19 mouse cellular contexts compared by ENCODE assay signal in genomic region chr11:106907253-106907652, GRCm38 (mm10). TPM values are rescaled to one million over a fixed set of nuclear protein-coding genes. Genes with fewer than 3 reads are reported as not detected.
A peak's percentile ranks its signal among the peaks of the same experiment; 100 is the strongest.
DNase-seq lines count a peak whose midpoint lies in the region; ATAC-seq and TF ChIP-seq lines count a peak whose summit lies in the region.
"Had no signal": no experiment of that assay in that cellular context is flagged by ENCODE, and none has a peak within 500 bp of the region (broad histone marks: within the 10 kb centered on the region; RNA-seq: fewer than 3 reads in every experiment).

No protein-coding gene starts in this region.

- no peak overlapping the region for H3K9ac ChIP-seq in intestine, postnatal 0 days (ENCODE audit: low read depth, low read length)
- H3K9ac ChIP-seq: embryonic facial prominence, embryonic 12.5 days; forebrain, embryonic 13.5 days; forebrain, embryonic 15.5 days had no signal

- intact Hi-C loops in heart, postnatal 14 days (cut with DNase I): loop anchor here (5.0 kb wide), 1 partner anchor 35 kb away; no protein-coding TSS in a partner anchor

- no peaks in the 10 kb centered on the region for H3K9me3 ChIP-seq in intestine, postnatal 0 days (ENCODE audit: control insufficient read depth)
- H3K9me3 ChIP-seq: embryonic facial prominence, embryonic 10.5 days; embryonic facial prominence, embryonic 12.5 days; forebrain, embryonic 13.5 days; forebrain, embryonic 15.5 days; G1E had no signal

- 58% methylated on average over 1 of the region's 1 CpGs for WGBS in intestine, postnatal 0 days

- H3K36me3 ChIP-seq in intestine, postnatal 0 days (ENCODE audit: control insufficient read depth, insufficient read depth): no peaks in the 10 kb centered on the region; the same call in 1 of the 2 replicates
- H3K36me3 ChIP-seq: embryonic facial prominence, embryonic 12.5 days; forebrain, embryonic 15.5 days had no signal

- H3K27me3 ChIP-seq in intestine, postnatal 0 days (replicated peaks; ENCODE audit: control insufficient read depth, insufficient read depth, low read length): no peaks in the 10 kb centered on the region
- H3K27me3 ChIP-seq: CH12.LX; embryonic facial prominence, embryonic 12.5 days; forebrain, embryonic 13.5 days; forebrain, embryonic 15.5 days; Patski had no signal

- TF ChIP-seq CTCF in intestine, postnatal 0 days (IDR thresholded peaks at IDR 0.05; ENCODE audit: low read depth): no peak

- peak; percentile 24 for DNase-seq in heart, adult 11 months
- no peak for DNase-seq in heart, postnatal 14 days
- no peak for DNase-seq in lung, adult 18-20 months
- DNase-seq in frontal cortex, postnatal 14 days (ENCODE audit: low spot score in 2 of 2): no peak
- DNase-seq: adrenal gland, adult 8-10 months; adrenal gland, postnatal 14 days; adrenal gland, postnatal 36 days; B cell, adult 2 months; cerebellum, adult 9-10 months had no signal

- H3K27ac ChIP-seq in intestine, postnatal 0 days (ENCODE audit: low read depth, low read length): 0 out of 2 replicates have a peak overlapping the region, but pooled peaks have one; percentile 3
- H3K27ac ChIP-seq: embryonic facial prominence, embryonic 10.5 days; embryonic facial prominence, embryonic 12.5 days; forebrain, embryonic 13.5 days; forebrain, embryonic 15.5 days had no signal

- no peak overlapping the region for H3K4me2 ChIP-seq in intestine, postnatal 0 days (replicated peaks; ENCODE audit: low read depth)
- H3K4me2 ChIP-seq: embryonic facial prominence, embryonic 12.5 days; forebrain, embryonic 13.5 days; forebrain, embryonic 15.5 days had no signal

- H3K4me1 ChIP-seq in intestine, postnatal 0 days (replicated peaks; ENCODE audit: control insufficient read depth, insufficient read depth, low read length): no peaks in the 10 kb centered on the region
- H3K4me1 ChIP-seq: embryonic facial prominence, embryonic 10.5 days; embryonic facial prominence, embryonic 12.5 days; forebrain, embryonic 13.5 days; forebrain, embryonic 15.5 days had no signal

- ATAC-seq in intestine, postnatal 0 days: peak; percentile 73
- ATAC-seq: activated CD4-positive, CD25-positive, alpha-beta regulatory T cell, adult 4 months; CD4-positive, CD25-positive, alpha-beta regulatory T cell, adult 4 months; forebrain, embryonic 13.5 days; forebrain, embryonic 15.5 days; Patski had no signal

- no peak overlapping the region for H3K4me3 ChIP-seq in intestine, postnatal 0 days (ENCODE audit: low read depth, low read length)
- H3K4me3 ChIP-seq: embryonic facial prominence, embryonic 10.5 days; embryonic facial prominence, embryonic 12.5 days; forebrain, embryonic 13.5 days; forebrain, embryonic 15.5 days had no signal

RNA-seq across cellular contexts. Expression of gene Smurf2, which starts 13.3 kb away (rescaled TPM):
- total RNA-seq in heart, postnatal 14 days (2021): 10 to 100 TPM; 36.4 to 39.4 TPM
- 8.0 and 8.9 TPM in 2 replicates for polyA plus RNA-seq in intestine, postnatal 0 days (2015; fragmentation: Nextera tagmentation; extraction: Ambion mirVana)
